Mouse (Mus musculus) midbrain, embryonic 16.5 days (tissue): ENCODE results near the gene Strada. TPM values are rescaled to one million over a fixed set of nuclear protein-coding genes. Genes with fewer than 3 reads are reported as not detected.

ENCODE experiments used
- ATAC-seq: fragments of 200-750 bp; cut with Nextera tagmentation; 2 replicates; pipeline ENCODE4 v1.8.0; 2017; ENCODE audit warnings: moderate TSS enrichment
- H3K27ac ChIP-seq: fragments of 300-500 bp; sonication (generic); 2 replicates; pipeline ENCODE4 v1.5.1; 2014; ENCODE audit warnings: mild to moderate bottlenecking, low read length, mixed read lengths
- H3K27me3 ChIP-seq: fragments of 300-500 bp; sonication (generic); 2 replicates; pipeline ENCODE4 v1.6.1; 2014; ENCODE audit warnings: low read depth, low read length, mixed read lengths; ENCODE audit not compliant: control insufficient read depth, insufficient read depth
- H3K36me3 ChIP-seq: fragments of 300-500 bp; sonication (generic); 2 replicates; pipeline ENCODE4 v1.6.1; 2014; ENCODE audit warnings: mild to moderate bottlenecking, low read length, moderate library complexity, mixed read lengths; ENCODE audit not compliant: control insufficient read depth, insufficient read depth
- H3K4me1 ChIP-seq: fragments of 300-500 bp; sonication (generic); 2 replicates; pipeline ENCODE4 v1.6.1; 2014; ENCODE audit warnings: mild to moderate bottlenecking, low read length, mixed read lengths; ENCODE audit not compliant: control insufficient read depth, insufficient read depth
- H3K4me2 ChIP-seq: fragments of 300-500 bp; sonication (generic); 2 replicates; pipeline ENCODE4 v1.6.1; 2014; ENCODE audit warnings: mild to moderate bottlenecking, low read length, mixed read lengths
- H3K4me3 ChIP-seq: fragments of 300-500 bp; sonication (generic); 2 replicates; pipeline ENCODE4 v1.5.1; 2014; ENCODE audit warnings: low read depth, mild to moderate bottlenecking, low read length, moderate library complexity, mixed read lengths
- H3K9ac ChIP-seq: fragments of 300-500 bp; sonication (generic); 2 replicates; pipeline ENCODE4 v1.6.1; 2014; ENCODE audit warnings: low read depth, low read length, mixed read lengths
- H3K9me3 ChIP-seq: fragments of 300-500 bp; sonication (generic); replicated peaks from 2 replicates; pipeline ENCODE4 v1.6.1; 2014; ENCODE audit warnings: mild to moderate bottlenecking, low read length, mixed read lengths; ENCODE audit not compliant: control insufficient read depth, poor library complexity, severe bottlenecking
- WGBS: fragments of 180-500 bp; shearing (Covaris S2); extraction: QIAGEN DNeasy Blood & Tissue Kit; methylation state at CpG from one replicate; pipeline ENCODE4 v1.1.7; 2014; 5-methylcytosine and 5-hydroxymethylcytosine counted together
- polyA plus RNA-seq: library from polyadenylated mRNA; unstranded; fragments of >200 nt; fragmentation: Nextera tagmentation; extraction: Ambion mirVana; gene quantifications from 2 replicates; pipeline ENCODE4 v1.2.1, GENCODE M21; 2015

The Strada gene
- polyA plus RNA-seq, 1 experiment from 2014 or later = 25.1 TPM

DNA sequence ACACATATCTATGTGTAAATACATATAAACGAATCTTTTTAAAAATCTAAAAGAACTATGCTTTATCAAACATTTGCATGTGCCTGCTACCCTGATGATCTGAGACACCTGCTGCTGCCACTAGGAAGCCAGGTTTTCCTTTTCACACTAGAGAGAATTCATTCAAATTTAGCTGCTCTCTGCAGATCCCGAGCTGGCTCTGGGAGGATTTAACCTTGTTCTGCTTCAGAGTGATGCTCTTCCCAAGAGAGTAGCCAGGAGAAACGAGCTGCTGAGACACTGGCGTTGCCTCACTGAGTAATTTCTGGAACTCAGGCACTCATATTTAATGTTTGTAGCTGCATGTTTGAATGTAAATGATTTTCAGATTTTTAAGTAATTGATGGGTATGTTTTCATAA, 77.2 kb downstream of the Strada start:
- H3K9me3 ChIP-seq = no peaks in the 10 kb centered on the region
- peaks cover 14% of the 10 kb centered on the region for H3K36me3 ChIP-seq
- no peaks in the 10 kb centered on the region for H3K4me1 ChIP-seq
- 73% methylated on average over 4 of the region's 4 CpGs for WGBS
- H3K27me3 ChIP-seq = no peaks in the 10 kb centered on the region
- H3K4me3 ChIP-seq = no peak overlapping the region
- no peak for ATAC-seq
- H3K27ac ChIP-seq = no peak overlapping the region
- H3K9ac ChIP-seq = no peak overlapping the region
- no peak overlapping the region for H3K4me2 ChIP-seq

GRCm38 (mm10) chr11:106122736-106123135, 79.2 kb downstream of the Strada start:
- no peak for ATAC-seq
- no peaks in the 10 kb centered on the region for H3K27me3 ChIP-seq
- H3K9me3 ChIP-seq = no peaks in the 10 kb centered on the region
- no peak overlapping the region for H3K27ac ChIP-seq
- H3K36me3 ChIP-seq = peaks cover 21% of the 10 kb centered on the region
- 90% methylated on average over 3 of the region's 3 CpGs for WGBS
- no peak overlapping the region for H3K4me2 ChIP-seq
- H3K4me3 ChIP-seq = no peak overlapping the region
- H3K9ac ChIP-seq = no peak overlapping the region
- H3K4me1 ChIP-seq = no peaks in the 10 kb centered on the region

DNA sequence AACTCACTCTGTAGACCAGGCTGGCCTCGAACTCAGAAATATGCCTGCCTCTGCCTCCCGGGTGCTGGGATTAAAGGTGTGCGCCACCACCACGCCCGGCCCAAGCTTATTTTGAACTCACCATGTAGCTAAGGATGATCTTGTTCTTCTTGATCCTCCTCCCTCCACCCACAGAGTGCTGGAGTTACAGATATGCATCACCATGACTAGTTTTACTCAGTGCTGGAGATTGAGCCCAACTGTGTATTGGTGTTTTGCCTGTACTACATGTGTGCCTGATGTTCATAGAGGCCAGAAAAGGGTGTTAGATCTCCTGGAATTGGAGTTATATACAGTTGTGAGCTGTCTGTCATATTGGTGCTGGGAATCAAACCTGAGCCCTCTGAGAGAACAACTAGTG, 79.7 kb downstream of the Strada start:
- Histone ChIP-seq H3K9me3 (no peaks in the 10 kb centered on the region), H3K4me1 (no peaks in the 10 kb centered on the region), H3K27me3 (no peaks in the 10 kb centered on the region), H3K4me3 (no peak overlapping the region), H3K4me2 (no peak overlapping the region), H3K27ac (no peak overlapping the region), H3K36me3 (peaks cover 21% of the 10 kb centered on the region), H3K9ac (no peak overlapping the region)
- 93% methylated on average over 5 of the region's 5 CpGs for WGBS
- no peak for ATAC-seq

Other genes with a start within 250 kb of the Strada start
- gene Cyb561, start 248.8 kb downstream of the Strada start, polyA plus RNA-seq = 83.7 and 87.0 TPM in 2 replicates
- 7.0 and 8.2 TPM in 2 replicates for gene Ace, start 234.2 kb downstream of the Strada start, polyA plus RNA-seq
- gene Ace3, start 207.5 kb downstream of the Strada start, polyA plus RNA-seq = 0.09 TPM in 1 of 2 replicates, not detected in the other
- 1.8 and 2.2 TPM in 2 replicates for gene Kcnh6, start 194.0 kb downstream of the Strada start, polyA plus RNA-seq
- 174 and 187 TPM in 2 replicates for gene Dcaf7, start 165.3 kb downstream of the Strada start, polyA plus RNA-seq
- gene Taco1, start 136.1 kb downstream of the Strada start, polyA plus RNA-seq = 7.6 and 8.0 TPM in 2 replicates
- 10.9 and 12.3 TPM in 2 replicates for gene Map3k3, start 117.6 kb downstream of the Strada start, polyA plus RNA-seq
- not detected in 2 replicates for gene Gm10840, start 41.3 kb downstream of the Strada start, polyA plus RNA-seq
- 143 and 158 TPM in 2 replicates for gene Limd2, start 41.3 kb downstream of the Strada start, polyA plus RNA-seq
- gene Ccdc47, start 14.2 kb upstream of the Strada start, polyA plus RNA-seq = 115 and 131 TPM in 2 replicates
- 92.1 and 95.0 TPM in 2 replicates for gene Ddx42, start 14.8 kb upstream of the Strada start, polyA plus RNA-seq
- 34.0 and 38.0 TPM in 2 replicates for gene Ftsj3, start 53.9 kb upstream of the Strada start, polyA plus RNA-seq
- 278 and 285 TPM in 2 replicates for gene Psmc5, start 54.0 kb upstream of the Strada start, polyA plus RNA-seq
- 7.1 and 7.8 TPM in 2 replicates for gene Smarcd2, start 70.8 kb upstream of the Strada start, polyA plus RNA-seq
- gene Tcam1, start 74.5 kb upstream of the Strada start, polyA plus RNA-seq = 0.05 and 0.21 TPM in 2 replicates
- 1.2 TPM in 1 of 2 replicates, not detected in the other for gene Gh, start 99.7 kb upstream of the Strada start, polyA plus RNA-seq
- 0.76 and 0.92 TPM in 2 replicates for gene Cd79b, start 112.6 kb upstream of the Strada start, polyA plus RNA-seq
- gene Scn4a, start 151.1 kb upstream of the Strada start, polyA plus RNA-seq = not detected in 2 replicates
- not detected in 2 replicates for gene Prr29, start 163.3 kb upstream of the Strada start, polyA plus RNA-seq
- 10.4 and 12.3 TPM in 2 replicates for gene Icam2, start 185.9 kb upstream of the Strada start, polyA plus RNA-seq